Mouse (Mus musculus): ENCODE results near the gene Eif6. TPM values are rescaled to one million over a fixed set of nuclear protein-coding genes. Genes with fewer than 3 reads are reported as not detected.
"Not testable (repeated sequence)": the region's sequence is repeated elsewhere in the genome, so short reads cannot be mapped to it uniquely, and the experiment has no call there.

Gene Eif6
- polyA plus RNA-seq, 1 experiment from 2014 or later = 140 TPM

- no peak for ATAC-seq (replicated peaks)
- no peak overlapping the region for H3K4me3 ChIP-seq
- H3K36me3 ChIP-seq (replicated peaks) = peaks cover 13% of the 10 kb centered on the region; the same call in 1 of the 2 replicates
- no peaks in the 10 kb centered on the region for H3K9me3 ChIP-seq
- no peak overlapping the region for H3K27ac ChIP-seq
- H3K9ac ChIP-seq = no peak overlapping the region
- no peaks in the 10 kb centered on the region for H3K27me3 ChIP-seq (replicated peaks)
- WGBS = 67% methylated on average over 7 of the region's 7 CpGs
- H3K4me2 ChIP-seq = no peak overlapping the region
- H3K4me1 ChIP-seq = no peaks in the 10 kb centered on the region
These were observed 22.7 kb upstream of the Eif6 start for GRCm38 (mm10) chr2:155849464-155849863.

- Histone ChIP-seq H3K4me1 (no peaks in the 10 kb centered on the region), H3K9ac (no peak overlapping the region), H3K4me3 (no peak overlapping the region), H3K36me3 (replicated peaks) (peaks cover 13% of the 10 kb centered on the region; the same call in 1 of the 2 replicates), H3K27ac (no peak overlapping the region), H3K9me3 (no peaks in the 10 kb centered on the region), H3K27me3 (replicated peaks) (no peaks in the 10 kb centered on the region), H3K4me2 (no peak overlapping the region)
- 30% methylated on average over 6 of the region's 6 CpGs for WGBS
- ATAC-seq (replicated peaks) = no peak
These were observed 21.6 kb upstream of the Eif6 start for GRCm38 (mm10) chr2:155848291-155848690.

GRCm38 (mm10) chr2:155846930-155847329 lies 20.2 kb upstream of the Eif6 start:
- Histone ChIP-seq H3K9ac (no peak overlapping the region), H3K4me3 (no peak overlapping the region), H3K36me3 (replicated peaks) (peaks cover 13% of the 10 kb centered on the region; the same call in 1 of the 2 replicates), H3K4me1 (no peaks in the 10 kb centered on the region), H3K9me3 (no peaks in the 10 kb centered on the region), H3K27me3 (replicated peaks) (no peaks in the 10 kb centered on the region), H3K4me2 (no peak overlapping the region), H3K27ac (no peak overlapping the region)
- WGBS = 91% methylated on average over 8 of the region's 8 CpGs
- no peak for ATAC-seq (replicated peaks)

- no peak overlapping the region for H3K9ac ChIP-seq
- no peaks in the 10 kb centered on the region for H3K4me1 ChIP-seq
- no peak for ATAC-seq (replicated peaks)
- no peak overlapping the region for H3K4me2 ChIP-seq
- H3K9me3 ChIP-seq = no peaks in the 10 kb centered on the region
- no peaks in the 10 kb centered on the region for H3K36me3 ChIP-seq (replicated peaks)
- H3K4me3 ChIP-seq = no peak overlapping the region
- H3K27me3 ChIP-seq (replicated peaks) = no peaks in the 10 kb centered on the region
- H3K27ac ChIP-seq = no peak overlapping the region
- WGBS = 81% methylated on average over 4 of the region's 4 CpGs
These were observed 12.2 kb upstream of the Eif6 start for GRCm38 (mm10) chr2:155838961-155839360.

- H3K27ac ChIP-seq = no peak overlapping the region
These were observed 11.2 kb upstream of the Eif6 start for GRCm38 (mm10) chr2:155837961-155838360.

GRCm38 (mm10) chr2:155834732-155835131 lies 8.0 kb upstream of the Eif6 start, which contains the start of gene Fam83c:
Fam83c (minus strand) TSS chr2:155834854.
- H3K4me2 ChIP-seq = no peak within 1 kb of the TSS
- H3K4me1 ChIP-seq = no peaks in the 10 kb centered on the region
- 71% methylated on average over 9 of the region's 9 CpGs for WGBS
- no peaks in the 10 kb centered on the region for H3K9me3 ChIP-seq
- no peak within 1 kb of the TSS for H3K9ac ChIP-seq
- H3K36me3 ChIP-seq (replicated peaks) = no peaks in the 10 kb centered on the region
- no peak within 1 kb of the TSS for H3K4me3 ChIP-seq
- no peaks in the 10 kb centered on the region for H3K27me3 ChIP-seq (replicated peaks)
- H3K27ac ChIP-seq = no peak within 1 kb of the TSS
- no peak for ATAC-seq (replicated peaks)

More at GRCm38 (mm10) chr2:155837961-155838360, 11.2 kb upstream of the Eif6 start:
- Histone ChIP-seq H3K27me3 (replicated peaks) (no peaks in the 10 kb centered on the region), H3K4me3 (no peak overlapping the region), H3K9me3 (no peaks in the 10 kb centered on the region), H3K36me3 (replicated peaks) (no peaks in the 10 kb centered on the region), H3K4me1 (no peaks in the 10 kb centered on the region), H3K4me2 (no peak overlapping the region), H3K9ac (no peak overlapping the region)
- WGBS = 80% methylated on average over 3 of the region's 3 CpGs
- ATAC-seq (replicated peaks) = no peak

- ATAC-seq (replicated peaks); H3K4me3 ChIP-seq; H3K27me3 ChIP-seq (replicated peaks); H3K4me2 ChIP-seq; H3K27ac ChIP-seq; H3K36me3 ChIP-seq (replicated peaks); H3K9ac ChIP-seq; H3K9me3 ChIP-seq: not testable (repeated sequence)
- WGBS = 77% methylated on average over 1 of the region's 1 CpGs
- peaks cover 10% of the 10 kb centered on the region for H3K4me1 ChIP-seq
These were observed 5.4 kb upstream of the Eif6 start for GRCm38 (mm10) chr2:155832087-155832486.

GRCm38 (mm10) chr2:155831302-155831701 lies 4.6 kb upstream of the Eif6 start:
- Histone ChIP-seq H3K4me1 (peaks cover 12% of the 10 kb centered on the region), H3K27me3 (replicated peaks) (no peaks in the 10 kb centered on the region), H3K4me3 (no peak overlapping the region), H3K9me3 (no peaks in the 10 kb centered on the region), H3K9ac (no peak overlapping the region), H3K4me2 (no peak overlapping the region), H3K36me3 (replicated peaks) (no peaks in the 10 kb centered on the region), H3K27ac (no peak overlapping the region)
- no peak for ATAC-seq (replicated peaks)
- WGBS = 61% methylated on average over 9 of the region's 9 CpGs

GRCm38 (mm10) chr2:155830841-155831240 lies 4.1 kb upstream of the Eif6 start:
- no peak overlapping the region for H3K4me3 ChIP-seq

GRCm38 (mm10) chr2:155825904-155826629 lies 658 bp downstream of the Eif6 start:
- Histone ChIP-seq H3K4me1 (peaks cover 21% of the 10 kb centered on the region), H3K4me3 (peak overlapping the region; percentile 71), H3K36me3 (replicated peaks) (peaks cover 17% of the 10 kb centered on the region), H3K9me3 (no peaks in the 10 kb centered on the region), H3K27me3 (replicated peaks) (no peaks in the 10 kb centered on the region), H3K4me2 (peak overlapping the region; percentile 85), H3K9ac (peak overlapping the region; percentile 60), H3K27ac (peak overlapping the region; percentile 85)
- WGBS = 3% methylated on average over 52 of the region's 52 CpGs
- peak; percentile 1; the same call in 1 of the 2 replicates for ATAC-seq (replicated peaks)

More at GRCm38 (mm10) chr2:155830841-155831240, 4.1 kb upstream of the Eif6 start:
- Histone ChIP-seq H3K4me1 (peaks cover 13% of the 10 kb centered on the region), H3K4me2 (no peak overlapping the region), H3K36me3 (replicated peaks) (no peaks in the 10 kb centered on the region), H3K9me3 (no peaks in the 10 kb centered on the region), H3K27ac (no peak overlapping the region), H3K27me3 (replicated peaks) (no peaks in the 10 kb centered on the region), H3K9ac (no peak overlapping the region)
- WGBS = 91% methylated on average over 8 of the region's 8 CpGs
- no peak for ATAC-seq (replicated peaks)

GRCm38 (mm10) chr2:155823722-155824121 lies 3.0 kb downstream of the Eif6 start:
- Histone ChIP-seq H3K27ac (no peak overlapping the region), H3K9me3 (no peaks in the 10 kb centered on the region), H3K36me3 (replicated peaks) (peaks cover 17% of the 10 kb centered on the region), H3K9ac (no peak overlapping the region), H3K4me1 (peaks cover 31% of the 10 kb centered on the region), H3K4me2 (no peak overlapping the region), H3K27me3 (replicated peaks) (no peaks in the 10 kb centered on the region), H3K4me3 (no peak overlapping the region)
- no peak for ATAC-seq (replicated peaks)
- WGBS = 96% methylated on average over 8 of the region's 8 CpGs

GRCm38 (mm10) chr2:155820779-155821178 lies 5.9 kb downstream of the Eif6 start:
- H3K27ac ChIP-seq = no peak overlapping the region
- no peak overlapping the region for H3K4me2 ChIP-seq
- no peak overlapping the region for H3K4me3 ChIP-seq
- peaks cover 30% of the 10 kb centered on the region for H3K4me1 ChIP-seq
- ATAC-seq (replicated peaks) = no peak
- H3K9me3 ChIP-seq = no peaks in the 10 kb centered on the region
- H3K9ac ChIP-seq = no peak overlapping the region
- peaks cover 21% of the 10 kb centered on the region for H3K36me3 ChIP-seq (replicated peaks)
- 94% methylated on average over 5 of the region's 5 CpGs for WGBS
- H3K27me3 ChIP-seq (replicated peaks) = no peaks in the 10 kb centered on the region
